Mouse (Mus musculus): Measurements from ENCODE around the gene Cryz.

GRCm38 (mm10) chr3:154607896-154608295 lies 11.4 kb downstream of the Cryz start:
- TF ChIP-seq CTCF (IDR thresholded peaks at IDR 0.05; ENCODE audit: control insufficient read depth, insufficient read depth, low read length) (no peak), POLR2A (IDR thresholded peaks at IDR 0.05; ENCODE audit: borderline replicate concordance, control insufficient read depth, low read depth, low read length) (no peak)

All from bone marrow, adult 2 months (tissue).